Mouse (Mus musculus) embryo, embryonic 10.5 days (tissue): Measurements from ENCODE around the gene Lurap1l.
"Not testable (repeated sequence)": the region's sequence is repeated elsewhere in the genome, so short reads cannot be mapped to it uniquely, and the experiment has no call there.

ENCODE experiments used
- DNase-seq: peaks from one replicate; pipeline ENCODE4 v3.0.0-alpha.2; 2015; ENCODE audit warnings: low spot score

Lurap1l gene

DNA sequence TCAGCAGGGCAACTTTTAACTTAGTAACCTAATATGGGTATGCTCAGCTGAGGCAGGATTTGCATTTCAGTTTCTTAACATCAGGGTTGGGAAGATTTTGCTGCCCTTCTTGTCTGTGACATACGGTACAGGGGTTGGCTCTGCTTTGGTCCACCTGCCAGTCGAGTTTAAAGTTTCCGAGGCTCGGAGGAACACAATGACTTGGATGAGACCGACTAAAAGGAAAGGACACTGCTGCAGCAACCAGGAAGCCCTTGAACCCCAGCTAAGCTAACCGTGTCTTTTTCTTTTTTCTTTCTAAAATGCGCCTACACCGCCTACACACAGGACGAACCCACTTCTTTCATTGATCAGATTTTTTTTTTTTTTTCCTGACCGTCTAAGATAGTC is at the start of gene Lurap1l:
Lurap1l (plus strand) TSS at position 166 of the 390 bp plus-strand sequence.
- peak; percentile 77 for DNase-seq

DNA sequence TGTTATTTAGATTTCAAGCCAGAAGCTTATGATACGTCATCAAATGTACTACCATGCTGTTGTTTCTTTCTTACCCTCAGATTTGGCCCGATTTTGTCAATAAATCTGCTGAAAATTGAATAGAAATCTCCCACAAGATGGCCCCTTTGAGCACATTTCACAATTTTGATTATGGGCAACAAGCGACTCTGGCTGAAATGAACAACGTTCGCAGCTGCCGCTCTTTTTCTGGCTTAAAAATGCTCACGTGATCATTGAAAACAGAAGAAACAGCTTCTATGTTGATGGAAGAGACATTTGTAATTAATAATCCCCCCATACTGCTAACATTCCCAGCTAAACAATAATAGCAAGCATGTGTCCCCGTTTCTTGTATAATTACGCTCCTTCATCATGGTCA is 47.5 kb upstream of the Lurap1l start:
- no peak for DNase-seq

- no peak for DNase-seq
These were observed 46.5 kb upstream of the Lurap1l start for GRCm38 (mm10) chr4:80863906-80864305.

GRCm38 (mm10) chr4:80864511-80864922 is 45.9 kb upstream of the Lurap1l start:
- peak; percentile 64 for DNase-seq

GRCm38 (mm10) chr4:80866065-80866464 is 44.4 kb upstream of the Lurap1l start:
- DNase-seq, result peak; percentile 65

DNA sequence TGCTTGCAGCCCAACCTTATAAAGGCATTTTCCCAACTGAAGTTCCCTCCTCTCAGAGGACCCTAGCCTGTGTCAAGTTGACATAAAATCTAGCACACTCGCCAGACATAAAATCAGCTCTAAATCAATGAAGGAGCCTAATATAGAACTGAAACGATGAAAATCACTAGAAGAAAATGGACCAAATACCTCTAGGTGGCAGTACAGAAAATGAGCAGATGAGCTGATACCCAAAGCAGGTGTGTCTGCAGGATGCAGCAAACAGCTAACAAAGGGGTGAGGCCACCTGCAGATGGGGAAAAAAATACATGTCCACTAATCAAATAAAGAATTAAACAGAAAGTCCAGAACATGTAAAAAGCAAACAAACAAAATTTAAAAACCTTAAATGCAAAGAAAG is 40.8 kb upstream of the Lurap1l start:
- no peak for DNase-seq

DNA sequence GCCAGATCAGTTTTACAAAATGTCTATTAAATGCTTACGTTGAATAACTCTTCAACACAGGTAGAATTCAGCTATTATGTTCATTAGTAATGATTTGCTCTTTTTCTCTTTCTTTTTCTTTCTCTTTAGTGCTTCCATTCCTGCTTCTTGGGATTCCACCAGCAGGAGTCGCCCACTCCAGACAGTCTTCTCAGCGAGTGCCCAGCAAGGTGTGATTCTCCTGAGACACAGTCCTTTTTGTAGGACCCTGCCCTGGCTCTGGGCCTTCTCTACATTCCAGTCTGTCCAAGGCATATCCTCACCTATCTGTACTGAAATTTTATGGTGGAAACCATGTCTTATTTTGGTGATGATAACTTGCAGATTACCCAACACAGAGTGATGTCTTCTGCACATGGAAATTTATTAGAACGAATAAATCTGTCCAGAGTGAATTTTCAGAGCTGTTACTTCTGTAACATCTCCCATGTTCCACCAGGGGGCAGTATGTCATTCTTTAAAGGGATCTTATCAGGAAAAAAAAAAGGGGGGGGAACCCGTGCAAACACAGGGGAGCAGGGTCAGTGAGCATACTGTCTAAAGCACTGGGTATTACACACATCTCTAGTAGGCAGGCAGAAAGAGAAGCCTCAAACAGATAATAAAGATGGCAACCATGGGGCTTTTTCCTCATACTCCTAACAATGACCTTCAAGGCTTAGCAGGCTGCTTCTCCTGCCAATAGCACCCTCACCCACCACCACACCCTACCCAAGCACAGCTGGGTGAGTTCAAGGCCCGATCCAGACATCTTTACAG is 37.4 kb upstream of the Lurap1l start:
- DNase-seq, result peak; percentile 76

GRCm38 (mm10) chr4:80874121-80874859 is 36.2 kb upstream of the Lurap1l start:
- DNase-seq, result peak; percentile 46

GRCm38 (mm10) chr4:80875055-80875454 is 35.4 kb upstream of the Lurap1l start:
- no peak for DNase-seq

DNA sequence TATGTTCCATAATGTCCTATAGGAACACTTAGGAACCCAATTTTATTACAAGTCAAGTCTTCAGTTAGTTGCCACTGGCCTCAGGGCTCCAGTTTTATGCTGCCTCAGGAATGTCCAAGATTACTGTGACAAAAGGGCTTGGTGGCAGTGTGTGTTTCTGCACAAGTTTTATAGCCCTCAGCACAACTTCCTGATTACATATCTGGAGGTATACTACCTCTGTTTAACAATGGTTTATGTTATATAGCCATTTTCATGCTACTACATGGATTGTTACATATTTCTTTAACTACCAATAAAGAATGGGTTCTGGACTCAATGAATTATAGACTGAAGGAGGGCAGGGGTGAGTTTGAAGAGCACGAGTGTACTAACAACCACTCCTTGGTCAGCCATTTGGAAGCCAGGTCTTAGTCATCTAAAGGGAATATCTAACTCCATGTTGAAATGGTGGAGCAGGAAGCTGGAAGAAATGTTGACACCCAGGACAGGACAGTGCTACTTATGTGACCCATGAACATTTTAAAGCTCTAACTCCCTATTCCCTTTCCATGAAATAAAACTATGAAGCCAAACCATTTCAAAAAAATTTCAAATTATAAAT is 28.3 kb upstream of the Lurap1l start:
- no peak for DNase-seq

GRCm38 (mm10) chr4:80886631-80887030 is 23.8 kb upstream of the Lurap1l start:
- no peak for DNase-seq

DNA sequence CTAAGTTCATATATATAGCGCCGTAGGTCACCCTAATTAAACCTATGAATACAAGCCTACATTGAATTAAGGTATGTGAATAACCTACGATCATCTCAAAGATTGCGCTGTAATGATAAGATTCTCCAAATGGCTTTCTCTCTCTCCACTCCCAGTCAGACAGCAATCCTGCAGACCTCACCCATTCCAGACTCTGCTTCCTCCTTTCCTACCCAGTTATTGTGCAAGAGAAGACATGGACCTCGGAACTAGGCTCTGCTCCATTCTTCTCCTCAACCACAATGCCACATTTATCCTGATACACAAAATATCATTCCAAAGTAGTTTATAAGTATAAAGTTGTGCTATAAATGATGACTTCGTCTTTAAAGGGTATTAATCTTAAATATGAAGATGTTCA is 19.4 kb upstream of the Lurap1l start:
- no peak for DNase-seq

- peak; percentile 46 for DNase-seq
These were observed 15.1 kb upstream of the Lurap1l start for GRCm38 (mm10) chr4:80895278-80895894.

GRCm38 (mm10) chr4:80906726-80907125 is 3.7 kb upstream of the Lurap1l start:
- DNase-seq, result no peak

DNA sequence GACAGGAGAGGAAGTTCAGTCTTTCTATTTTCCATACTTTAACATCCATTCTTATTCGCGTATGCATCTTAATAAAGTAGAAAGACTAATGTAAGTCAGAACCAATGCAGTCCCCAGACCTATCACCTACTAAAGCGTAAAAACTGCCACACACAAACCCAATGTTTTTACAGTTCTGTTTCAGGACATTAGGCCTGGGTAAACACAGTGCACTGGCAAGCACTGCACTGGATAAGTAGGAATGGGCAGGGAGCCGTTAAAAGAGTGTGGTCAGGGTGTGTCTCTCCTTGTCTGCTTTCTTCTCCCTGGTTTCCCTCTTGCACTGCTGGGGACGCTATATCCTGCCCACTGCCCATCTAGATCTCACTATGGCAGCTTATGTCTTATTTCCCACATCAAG is 2.5 kb upstream of the Lurap1l start:
- no peak for DNase-seq

DNA sequence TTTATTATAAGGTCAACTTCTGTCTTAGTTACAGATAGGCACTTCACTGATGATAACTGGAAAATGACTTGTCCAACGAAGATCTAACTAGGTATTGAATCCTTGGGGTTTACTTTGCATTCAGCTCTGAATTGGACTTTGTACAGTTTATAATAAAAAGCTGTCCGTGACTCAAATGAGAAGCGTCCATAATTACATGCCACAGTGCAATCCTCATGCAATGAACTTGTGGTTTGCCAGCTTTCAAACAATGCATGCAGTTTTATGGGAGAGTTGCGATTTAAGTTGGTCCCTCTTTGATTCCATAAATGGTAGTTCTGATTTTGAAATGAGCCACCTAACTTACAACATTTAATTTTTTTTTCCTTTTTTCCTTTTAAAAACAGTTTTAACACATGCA is 1.5 kb upstream of the Lurap1l start:
- no peak for DNase-seq

DNA sequence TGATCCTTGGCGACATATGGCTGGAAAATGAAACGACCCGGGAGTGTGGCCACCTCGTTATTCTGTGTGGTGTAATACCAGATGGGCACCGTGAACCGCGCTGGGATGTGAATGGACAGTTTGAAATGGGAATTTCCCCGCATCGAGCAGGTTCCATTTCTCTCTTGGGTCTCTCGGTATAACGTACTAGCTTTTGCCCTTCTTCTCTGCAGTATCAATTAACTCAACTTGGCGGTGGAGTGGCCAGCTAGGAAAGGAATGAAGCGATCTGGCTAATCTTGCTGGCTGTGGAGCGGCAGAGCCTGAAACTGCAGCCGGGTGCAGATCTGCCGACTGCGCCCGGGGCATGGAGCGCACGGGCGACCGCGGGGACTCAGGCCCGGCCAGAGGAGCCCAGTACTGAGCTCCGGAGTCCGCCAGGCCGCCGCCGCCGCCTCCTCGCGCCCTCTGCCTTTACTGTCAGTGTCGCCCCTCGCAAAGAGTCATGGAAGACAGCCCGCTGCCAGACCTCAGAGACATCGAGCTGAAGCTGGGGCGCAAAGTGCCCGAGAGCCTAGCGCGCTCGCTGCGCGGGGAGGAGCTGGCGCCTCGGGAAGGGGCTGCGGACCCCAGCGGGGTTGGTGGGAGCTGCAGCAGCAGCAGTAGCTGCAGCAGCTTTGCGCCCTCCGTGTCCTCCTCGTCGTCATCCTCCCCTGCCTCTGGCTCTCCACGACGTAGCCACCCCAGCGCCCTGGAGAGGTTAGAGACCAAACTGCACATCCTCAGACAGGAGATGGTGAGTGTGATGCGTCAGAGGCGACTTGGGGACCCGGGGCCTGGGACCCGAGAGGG is 640 bp downstream of the Lurap1l start:
- DNase-seq, result peak; percentile 69

- DNase-seq, result peak; percentile 89
These were observed 1.5 kb downstream of the Lurap1l start for GRCm38 (mm10) chr4:80911706-80912540.

- DNase-seq, result no peak
These were observed 4.8 kb downstream of the Lurap1l start for GRCm38 (mm10) chr4:80915211-80915610.

DNA sequence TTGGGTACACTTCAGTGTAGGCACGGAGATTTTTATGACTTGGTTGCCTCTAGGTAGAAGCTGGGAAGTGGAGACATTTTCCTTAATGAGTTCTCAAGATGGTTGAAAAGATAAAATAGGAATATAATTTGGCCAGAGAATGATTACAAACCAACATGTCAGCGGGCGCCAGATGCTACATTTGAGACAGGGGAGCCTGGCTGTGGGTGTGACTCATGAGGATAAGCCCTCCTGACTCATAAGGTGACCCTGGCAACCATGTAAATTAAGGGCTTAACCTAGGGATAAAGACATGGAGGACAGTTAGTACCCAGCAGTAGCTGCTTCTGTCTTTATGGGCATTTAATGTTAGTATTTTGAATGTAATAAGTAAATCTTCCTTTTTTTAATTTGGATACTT is 6.2 kb downstream of the Lurap1l start:
- no peak for DNase-seq

DNA sequence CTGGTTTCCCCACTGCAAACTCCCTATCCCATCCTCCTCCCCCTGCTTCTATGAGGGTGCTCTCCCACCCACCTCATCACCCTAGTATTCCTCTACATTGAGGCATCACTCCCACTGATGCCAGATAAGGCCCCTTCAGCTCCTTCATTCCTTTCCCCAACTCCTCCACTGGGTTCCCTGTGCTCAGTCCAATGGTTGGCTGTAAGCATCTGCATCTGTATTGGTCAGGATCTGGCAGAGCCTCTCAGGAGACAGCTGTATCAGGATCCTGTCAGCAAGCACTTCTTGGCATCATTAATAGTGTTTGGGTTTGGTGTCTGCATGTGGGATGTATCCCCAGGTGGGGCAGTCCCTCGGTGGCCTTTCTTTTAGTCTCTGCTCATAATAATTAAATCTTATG is 6.7 kb downstream of the Lurap1l start:
- DNase-seq, result not testable (repeated sequence)
